7 mouse cellular contexts compared by ENCODE assay signal in genomic region chr9:44485105-44485515, GRCm38 (mm10). TPM values are rescaled to one million over a fixed set of nuclear protein-coding genes. Genes with fewer than 3 reads are reported as not detected.
DNase-seq lines count a peak whose midpoint lies in the region; ATAC-seq and TF ChIP-seq lines count a peak whose summit lies in the region.

No protein-coding gene starts in this region.

- H3K4me2 ChIP-seq in lung, embryonic 15.5 days = peak overlapping the region; percentile 81
- peak overlapping the region; percentile 95 for H3K4me2 ChIP-seq in heart, embryonic 16.5 days (ENCODE audit: low read depth, low read length)
- H3K4me2 ChIP-seq in limb, embryonic 11.5 days (ENCODE audit: low read depth, severe bottlenecking) = peak overlapping the region; percentile 81

- H3K4me1 ChIP-seq in lung, embryonic 15.5 days = peaks cover 70% of the 10 kb centered on the region
- peaks cover 70% of the 10 kb centered on the region for H3K4me1 ChIP-seq in heart, embryonic 16.5 days (ENCODE audit: control insufficient read depth, insufficient read depth, low read length)
- H3K4me1 ChIP-seq in limb, embryonic 11.5 days (ENCODE audit: control insufficient read depth, insufficient read depth, low read length) = peaks cover 70% of the 10 kb centered on the region
- peaks cover 57% of the 10 kb centered on the region for H3K4me1 ChIP-seq in small intestine, adult 2 months (ENCODE audit: control insufficient read depth, insufficient read depth, insufficient read length, low read length)

- no peak for TF ChIP-seq POLR2A in small intestine, adult 2 months (IDR thresholded peaks at IDR 0.05; ENCODE audit: low read depth, low read length)

- no peaks in the 10 kb centered on the region for H3K27me3 ChIP-seq in lung, embryonic 15.5 days
- no peaks in the 10 kb centered on the region for H3K27me3 ChIP-seq in heart, embryonic 16.5 days (ENCODE audit: control insufficient read depth, insufficient read depth, low read length)
- no peaks in the 10 kb centered on the region for H3K27me3 ChIP-seq in limb, embryonic 11.5 days (ENCODE audit: control insufficient read depth, insufficient read depth, low read length)
- no peaks in the 10 kb centered on the region for H3K27me3 ChIP-seq in small intestine, adult 2 months (ENCODE audit: control insufficient read depth, insufficient read depth, low read length)

- no peaks in the 10 kb centered on the region for H3K36me3 ChIP-seq in lung, embryonic 15.5 days
- no peaks in the 10 kb centered on the region for H3K36me3 ChIP-seq in heart, embryonic 16.5 days (ENCODE audit: control insufficient read depth, insufficient read depth)
- H3K36me3 ChIP-seq in limb, embryonic 11.5 days (ENCODE audit: control insufficient read depth, insufficient read depth, low read length) = no peaks in the 10 kb centered on the region
- H3K36me3 ChIP-seq in small intestine, adult 2 months (ENCODE audit: control insufficient read depth, insufficient read depth, low read length) = no peaks in the 10 kb centered on the region

- 18% methylated on average over 6 of the region's 6 CpGs for WGBS in lung, embryonic 15.5 days
- 36% methylated on average over 6 of the region's 6 CpGs for WGBS in heart, embryonic 16.5 days
- WGBS in limb, embryonic 11.5 days = 17% methylated on average over 6 of the region's 6 CpGs
- 21% methylated on average over 6 of the region's 6 CpGs for WGBS in small intestine, adult 2 months

- no peak for ATAC-seq in lung, embryonic 15.5 days (ENCODE audit: borderline replicate concordance, extremely low read depth, low FRiP score, low TSS enrichment)
- no peak for ATAC-seq in heart, embryonic 16.5 days (replicated peaks; ENCODE audit: extremely low read depth, insufficient read depth, low FRiP score)
- ATAC-seq in limb, embryonic 11.5 days (ENCODE audit: insufficient number of reproducible peaks, low FRiP score, low TSS enrichment, low read depth) = no peak

- peak overlapping the region; percentile 95 for H3K27ac ChIP-seq in lung, embryonic 15.5 days
- peak overlapping the region; percentile 95 for H3K27ac ChIP-seq in heart, embryonic 16.5 days (ENCODE audit: low read length)
- H3K27ac ChIP-seq in limb, embryonic 11.5 days (replicated peaks; ENCODE audit: low read depth, low read length) = no peak overlapping the region
- H3K27ac ChIP-seq in small intestine, adult 2 months (ENCODE audit: insufficient read depth, low read depth, low read length) = peak overlapping the region; percentile 82

- peak overlapping the region; percentile 99 for H3K9ac ChIP-seq in lung, embryonic 15.5 days
- peak overlapping the region; percentile 99 for H3K9ac ChIP-seq in heart, embryonic 16.5 days (ENCODE audit: low read length)
- H3K9ac ChIP-seq in limb, embryonic 11.5 days (ENCODE audit: low read length) = no peak overlapping the region; the same call in 1 of the 2 replicates

- no peaks in the 10 kb centered on the region for H3K9me3 ChIP-seq in lung, embryonic 15.5 days
- H3K9me3 ChIP-seq in heart, embryonic 16.5 days (replicated peaks; ENCODE audit: control insufficient read depth, low read length) = no peaks in the 10 kb centered on the region
- H3K9me3 ChIP-seq in limb, embryonic 11.5 days (ENCODE audit: control insufficient read depth, low read length) = no peaks in the 10 kb centered on the region

- TF ChIP-seq CTCF in small intestine, adult 2 months (IDR thresholded peaks at IDR 0.05; ENCODE audit: extremely low read depth, insufficient read length, insufficient replicate concordance, low read depth, low read length) = no peak

- no peak for DNase-seq in lung, postnatal 4 days
- DNase-seq in limb, embryonic 11.5 days (ENCODE audit: low spot score) = no peak
- no peak for DNase-seq in urinary bladder, postnatal 36 days (ENCODE audit: low spot score in 2 of 2)
- no peak for DNase-seq in right cerebral cortex, adult 18-20 months

- H3K4me3 ChIP-seq in lung, embryonic 15.5 days = peak overlapping the region; percentile 96
- H3K4me3 ChIP-seq in heart, embryonic 16.5 days (ENCODE audit: low read length) = peak overlapping the region; percentile 96
- H3K4me3 ChIP-seq in limb, embryonic 11.5 days (ENCODE audit: low read depth, low read length) = peak overlapping the region; percentile 97
- H3K4me3 ChIP-seq in small intestine, adult 2 months (ENCODE audit: low read depth, low read length) = peak overlapping the region; percentile 33

RNA-seq across cellular contexts. Expression of gene Bcl9l, which starts 2.5 kb away (rescaled TPM):
- polyA plus RNA-seq in lung, embryonic 15.5 days (2015; fragmentation: Nextera tagmentation; extraction: Ambion mirVana) = 17.1 and 17.3 TPM in 2 replicates
- 11.1 and 11.3 TPM in 2 replicates for polyA plus RNA-seq in heart, embryonic 16.5 days (2015; fragmentation: Nextera tagmentation; extraction: Ambion mirVana)
- 11.6 and 12.3 TPM in 2 replicates for polyA plus RNA-seq in limb, embryonic 11.5 days (2014; fragmentation: Nextera tagmentation; extraction: Ambion mirVana)
- 21.8 and 28.1 TPM in 2 replicates for polyA plus RNA-seq in small intestine, adult 2 months (2012; rRNA removed)

RNA-seq across cellular contexts. Expression of gene Upk2, which starts 30.3 kb away (rescaled TPM):
- polyA plus RNA-seq in lung, embryonic 15.5 days (2015; fragmentation: Nextera tagmentation; extraction: Ambion mirVana) = 1.3 and 1.5 TPM in 2 replicates
- 0.50 TPM in 1 of 2 replicates, not detected in the other for polyA plus RNA-seq in heart, embryonic 16.5 days (2015; fragmentation: Nextera tagmentation; extraction: Ambion mirVana)
- polyA plus RNA-seq in limb, embryonic 11.5 days (2014; fragmentation: Nextera tagmentation; extraction: Ambion mirVana) = 0.59 and 0.99 TPM in 2 replicates
- 1.4 TPM in 2 replicates for polyA plus RNA-seq in small intestine, adult 2 months (2012; rRNA removed)

RNA-seq across cellular contexts. Expression of gene Foxr1, which starts 44.2 kb away (rescaled TPM):
- not detected in 2 replicates for polyA plus RNA-seq in lung, embryonic 15.5 days (2015; fragmentation: Nextera tagmentation; extraction: Ambion mirVana)
- not detected in 2 replicates for polyA plus RNA-seq in heart, embryonic 16.5 days (2015; fragmentation: Nextera tagmentation; extraction: Ambion mirVana)
- polyA plus RNA-seq in limb, embryonic 11.5 days (2014; fragmentation: Nextera tagmentation; extraction: Ambion mirVana) = not detected in 2 replicates
- not detected in 2 replicates for polyA plus RNA-seq in small intestine, adult 2 months (2012; rRNA removed)

Comparison
In these comparisons a context has a peak if more than half of its experiments do, and no peak if none do; other contexts are left out.
1. H3K4me3 ChIP-seq: peak in every context shown above with its lines; median percentile 97 in limb, embryonic 11.5 days; 96 in lung, embryonic 15.5 days; 96 in heart, embryonic 16.5 days; 33 in small intestine, adult 2 months.